In genomic region chr11:75293852-75294361, GRCm38 (mm10) we compare ENCODE assay signal across 12 mouse cellular contexts. TPM values are rescaled to one million over a fixed set of nuclear protein-coding genes. Genes with fewer than 3 reads are reported as not detected.
DNase-seq lines count a peak whose midpoint lies in the region; ATAC-seq and TF ChIP-seq lines count a peak whose summit lies in the region.
"Had no signal": no experiment of that assay in that cellular context is flagged by ENCODE, and none has a peak within 500 bp of the region (broad histone marks: within the 10 kb centered on the region; RNA-seq: fewer than 3 reads in every experiment).

No protein-coding gene starts in this region.

- DNase-seq in ZHBTc4 (ENCODE audit: low read depth, low spot score), result peak; percentile 46
- no peak for DNase-seq in cerebellum, adult 2 months
- DNase-seq in adrenal gland, postnatal 4 days (ENCODE audit: low spot score in 2 of 2), result no peak
- DNase-seq: adrenal gland, postnatal 36 days; right cerebral cortex, postnatal 25 days; thymus, postnatal 14 days had no signal

- H3K4me2 ChIP-seq in hindbrain, embryonic 15.5 days, result peak overlapping the region; percentile 35
- H3K4me2 ChIP-seq in hindbrain, embryonic 12.5 days (replicated peaks), result no peak overlapping the region; the same call in 1 of the 2 replicates
- H3K4me2 ChIP-seq in intestine, embryonic 15.5 days (replicated peaks), result peak overlapping the region; percentile 37
- peak overlapping the region; percentile 7; the same call in 1 of the 2 replicates for H3K4me2 ChIP-seq in midbrain, embryonic 15.5 days
- no peak overlapping the region for H3K4me2 ChIP-seq in liver, embryonic 12.5 days

- TF ChIP-seq CTCF in cerebellum, adult 2 months (IDR thresholded peaks at IDR 0.05; ENCODE audit: borderline replicate concordance, insufficient read depth, low read depth, low read length), result no peak

- H3K27me3 ChIP-seq in hindbrain, embryonic 15.5 days, result no peaks in the 10 kb centered on the region
- H3K27me3 ChIP-seq in hindbrain, embryonic 12.5 days, result peaks cover 15% of the 10 kb centered on the region
- H3K27me3 ChIP-seq in intestine, embryonic 15.5 days (replicated peaks), result peaks cover 7% of the 10 kb centered on the region; the same call in 1 of the 2 replicates
- no peaks in the 10 kb centered on the region for H3K27me3 ChIP-seq in midbrain, embryonic 15.5 days (replicated peaks)
- H3K27me3 ChIP-seq in cerebellum, adult 2 months (ENCODE audit: control insufficient read depth, insufficient read depth, low read length), result no peaks in the 10 kb centered on the region
- peaks cover 43% of the 10 kb centered on the region for H3K27me3 ChIP-seq in liver, embryonic 12.5 days (replicated peaks)

- no peak overlapping the region for H3K4me3 ChIP-seq in hindbrain, embryonic 15.5 days
- no peak overlapping the region for H3K4me3 ChIP-seq in hindbrain, embryonic 12.5 days
- H3K4me3 ChIP-seq in intestine, embryonic 15.5 days (replicated peaks), result no peak overlapping the region
- H3K4me3 ChIP-seq in midbrain, embryonic 15.5 days, result no peak overlapping the region
- H3K4me3 ChIP-seq in cerebellum, adult 2 months (replicated peaks; ENCODE audit: insufficient read depth, low read depth, low read length), result no peak overlapping the region
- H3K4me3 ChIP-seq in liver, embryonic 12.5 days, result no peak overlapping the region

- H3K9ac ChIP-seq in hindbrain, embryonic 15.5 days, result no peak overlapping the region
- H3K9ac ChIP-seq in hindbrain, embryonic 12.5 days, result no peak overlapping the region
- no peak overlapping the region for H3K9ac ChIP-seq in intestine, embryonic 15.5 days
- no peak overlapping the region for H3K9ac ChIP-seq in midbrain, embryonic 15.5 days
- H3K9ac ChIP-seq in liver, embryonic 12.5 days, result no peak overlapping the region

- peaks cover 46% of the 10 kb centered on the region for H3K4me1 ChIP-seq in hindbrain, embryonic 15.5 days (replicated peaks)
- peaks cover 18% of the 10 kb centered on the region for H3K4me1 ChIP-seq in hindbrain, embryonic 12.5 days
- H3K4me1 ChIP-seq in intestine, embryonic 15.5 days (replicated peaks), result peaks cover 14% of the 10 kb centered on the region
- H3K4me1 ChIP-seq in midbrain, embryonic 15.5 days, result peaks cover 60% of the 10 kb centered on the region
- H3K4me1 ChIP-seq in cerebellum, adult 2 months (ENCODE audit: control insufficient read depth, insufficient read depth, low read length), result no peaks in the 10 kb centered on the region
- peaks cover 30% of the 10 kb centered on the region for H3K4me1 ChIP-seq in liver, embryonic 12.5 days

- ATAC-seq in hindbrain, embryonic 15.5 days (ENCODE audit: low FRiP score, low read depth), result peak; percentile 28; the same call in 1 of the 2 replicates
- no peak for ATAC-seq in hindbrain, embryonic 12.5 days (ENCODE audit: low FRiP score)
- ATAC-seq in intestine, embryonic 15.5 days, result peak; percentile 50
- ATAC-seq in midbrain, embryonic 15.5 days (replicated peaks), result 0 out of 2 replicates have a peak, but pooled peaks have one; percentile 12
- ATAC-seq in liver, embryonic 12.5 days, result no peak

- H3K27ac ChIP-seq in hindbrain, embryonic 15.5 days (replicated peaks), result peak overlapping the region; percentile 72
- H3K27ac ChIP-seq in hindbrain, embryonic 12.5 days, result no peak overlapping the region
- no peak overlapping the region for H3K27ac ChIP-seq in intestine, embryonic 15.5 days
- H3K27ac ChIP-seq in midbrain, embryonic 15.5 days, result peak overlapping the region; percentile 72; the same call in 1 of the 2 replicates
- no peak overlapping the region for H3K27ac ChIP-seq in cerebellum, adult 2 months (ENCODE audit: insufficient read depth, low read length)
- no peak overlapping the region for H3K27ac ChIP-seq in liver, embryonic 12.5 days

- 41% methylated on average over 21 of the region's 21 CpGs for WGBS in hindbrain, embryonic 15.5 days
- WGBS in hindbrain, embryonic 12.5 days, result 52% methylated on average over 21 of the region's 21 CpGs
- WGBS in intestine, embryonic 15.5 days, result 33% methylated on average over 21 of the region's 21 CpGs
- WGBS in midbrain, embryonic 15.5 days, result 31% methylated on average over 21 of the region's 21 CpGs
- WGBS in cerebellum, adult 2 months, result 51% methylated on average over 21 of the region's 21 CpGs
- WGBS in liver, embryonic 12.5 days (ENCODE audit: insufficient replicate concordance), result 59% methylated on average over 21 of the region's 21 CpGs

- H3K9me3 ChIP-seq in hindbrain, embryonic 15.5 days, result no peaks in the 10 kb centered on the region
- H3K9me3 ChIP-seq in hindbrain, embryonic 12.5 days (replicated peaks), result no peaks in the 10 kb centered on the region
- no peaks in the 10 kb centered on the region for H3K9me3 ChIP-seq in intestine, embryonic 15.5 days
- no peaks in the 10 kb centered on the region for H3K9me3 ChIP-seq in midbrain, embryonic 15.5 days
- H3K9me3 ChIP-seq in liver, embryonic 12.5 days (replicated peaks), result no peaks in the 10 kb centered on the region
- H3K9me3 ChIP-seq: G1E had no signal

- no peak for TF ChIP-seq POLR2A in cerebellum, adult 2 months (IDR thresholded peaks at IDR 0.05; ENCODE audit: borderline replicate concordance, insufficient read depth, low read length)

- H3K36me3 ChIP-seq in hindbrain, embryonic 15.5 days, result no peaks in the 10 kb centered on the region
- H3K36me3 ChIP-seq in hindbrain, embryonic 12.5 days, result no peaks in the 10 kb centered on the region
- no peaks in the 10 kb centered on the region for H3K36me3 ChIP-seq in intestine, embryonic 15.5 days
- no peaks in the 10 kb centered on the region for H3K36me3 ChIP-seq in midbrain, embryonic 15.5 days (replicated peaks)
- H3K36me3 ChIP-seq in liver, embryonic 12.5 days, result no peaks in the 10 kb centered on the region; the same call in 1 of the 2 replicates

RNA-seq across cellular contexts. Expression of gene Rpa1, which starts 54.2 kb away (rescaled TPM):
- 54.4 and 61.4 TPM in 2 replicates for polyA plus RNA-seq in hindbrain, embryonic 15.5 days (2015; fragmentation: Nextera tagmentation; extraction: Ambion mirVana)
- polyA plus RNA-seq in hindbrain, embryonic 12.5 days (2016; fragmentation: Nextera tagmentation; extraction: Ambion mirVana), result 96.9 and 99.5 TPM in 2 replicates
- polyA plus RNA-seq in intestine, embryonic 15.5 days (2015; fragmentation: Nextera tagmentation; extraction: Ambion mirVana), result 86.2 and 100 TPM in 2 replicates
- polyA plus RNA-seq in midbrain, embryonic 15.5 days (2015; fragmentation: Nextera tagmentation; extraction: Ambion mirVana), result 49.1 and 49.6 TPM in 2 replicates
- polyA plus RNA-seq in cerebellum, adult 2 months (2012; rRNA removed), result 59.3 and 64.2 TPM in 2 replicates
- total RNA-seq in adrenal gland, postnatal 4 days (2021), result 10 to 100 TPM; 87.2 to 93.7 TPM
- polyA plus RNA-seq in liver, embryonic 12.5 days (2016; fragmentation: Nextera tagmentation; extraction: Ambion mirVana), result 143 and 149 TPM in 2 replicates

RNA-seq across cellular contexts. Expression of gene Smyd4, which starts 54.3 kb away (rescaled TPM):
- 15.6 and 16.8 TPM in 2 replicates for polyA plus RNA-seq in hindbrain, embryonic 15.5 days (2015; fragmentation: Nextera tagmentation; extraction: Ambion mirVana)
- 13.4 and 17.3 TPM in 2 replicates for polyA plus RNA-seq in hindbrain, embryonic 12.5 days (2016; fragmentation: Nextera tagmentation; extraction: Ambion mirVana)
- 9.2 and 9.3 TPM in 2 replicates for polyA plus RNA-seq in intestine, embryonic 15.5 days (2015; fragmentation: Nextera tagmentation; extraction: Ambion mirVana)
- polyA plus RNA-seq in midbrain, embryonic 15.5 days (2015; fragmentation: Nextera tagmentation; extraction: Ambion mirVana), result 16.8 and 17.2 TPM in 2 replicates
- 9.1 and 9.2 TPM in 2 replicates for polyA plus RNA-seq in cerebellum, adult 2 months (2012; rRNA removed)
- total RNA-seq in adrenal gland, postnatal 4 days (2021), result 10 to 100 TPM; 11.4 to 12.3 TPM
- 6.9 and 8.6 TPM in 2 replicates for polyA plus RNA-seq in liver, embryonic 12.5 days (2016; fragmentation: Nextera tagmentation; extraction: Ambion mirVana)

Comparison
In these comparisons a context has a peak if more than half of its experiments do, and no peak if none do; other contexts are left out.
1. ATAC-seq: peak in hindbrain, embryonic 15.5 days (single experiment), intestine, embryonic 15.5 days (single experiment) and midbrain, embryonic 15.5 days (single experiment); none in hindbrain, embryonic 12.5 days (single experiment) and liver, embryonic 12.5 days (single experiment).
2. H3K27ac ChIP-seq: peak in hindbrain, embryonic 15.5 days (single experiment) and midbrain, embryonic 15.5 days (single experiment); none in hindbrain, embryonic 12.5 days (single experiment), intestine, embryonic 15.5 days (single experiment), cerebellum, adult 2 months (single experiment) and liver, embryonic 12.5 days (single experiment).
3. H3K4me2 ChIP-seq: peak in hindbrain, embryonic 15.5 days (single experiment), intestine, embryonic 15.5 days (single experiment) and midbrain, embryonic 15.5 days (single experiment); none in hindbrain, embryonic 12.5 days (single experiment) and liver, embryonic 12.5 days (single experiment).